Mouse (Mus musculus) kidney, embryonic 16.5 days (tissue): ENCODE results near the gene Fbxo46. TPM values are rescaled to one million over a fixed set of nuclear protein-coding genes. Genes with fewer than 3 reads are reported as not detected.

Source experiments
- ATAC-seq: fragments of 200-750 bp; cut with Nextera tagmentation; 2 replicates; pipeline ENCODE4 v1.8.0; 2017; ENCODE audit warnings: moderate TSS enrichment; ENCODE audit not compliant: low FRiP score, low TSS enrichment
- H3K27ac ChIP-seq: fragments of 300-500 bp; sonication (generic); 2 replicates; pipeline ENCODE4 v1.5.1; 2014; ENCODE audit warnings: low read length
- H3K27me3 ChIP-seq: fragments of 300-500 bp; sonication (generic); 2 replicates; pipeline ENCODE4 v1.6.1; 2014; ENCODE audit warnings: low read length, control low read depth, mixed read lengths; ENCODE audit not compliant: insufficient read depth
- H3K36me3 ChIP-seq: fragments of 300-500 bp; sonication (generic); 2 replicates; pipeline ENCODE4 v1.6.1; 2014; ENCODE audit warnings: low read length, control low read depth, mixed read lengths; ENCODE audit not compliant: insufficient read depth
- H3K4me1 ChIP-seq: fragments of 300-500 bp; sonication (generic); 2 replicates; pipeline ENCODE4 v1.6.1; 2014; ENCODE audit warnings: low read length, control low read depth, mixed read lengths; ENCODE audit not compliant: insufficient read depth
- H3K4me2 ChIP-seq: fragments of 300-500 bp; sonication (generic); replicated peaks from 2 replicates; pipeline ENCODE4 v1.6.1; 2014; ENCODE audit warnings: low read depth, low read length
- H3K4me3 ChIP-seq: fragments of 300-500 bp; sonication (generic); 2 replicates; pipeline ENCODE4 v1.5.1; 2014; ENCODE audit warnings: mild to moderate bottlenecking, low read length
- H3K9ac ChIP-seq: fragments of 300-500 bp; sonication (generic); replicated peaks from 2 replicates; pipeline ENCODE4 v1.6.1; 2014; ENCODE audit warnings: low read length
- H3K9me3 ChIP-seq: fragments of 300-500 bp; sonication (generic); 2 replicates; pipeline ENCODE4 v1.6.1; 2016; ENCODE audit warnings: low read length, control low read depth
- WGBS: fragments of 180-500 bp; shearing (Covaris S2); extraction: QIAGEN DNeasy Blood & Tissue Kit; methylation state at CpG from one replicate; pipeline ENCODE4 v1.1.7; 2014; 5-methylcytosine and 5-hydroxymethylcytosine counted together
- microRNA counts: library from miRNA; unstranded; fragments of <30 nt; microRNA quantifications from one replicate; lab custom pipeline; 2016
- microRNA-seq: library from miRNA; unstranded; fragments of <30 nt; microRNA quantifications from one replicate; pipeline ENCODE4, GENCODE M21; 2016
- polyA plus RNA-seq: library from polyadenylated mRNA; unstranded; fragments of >200 nt; fragmentation: Nextera tagmentation; extraction: Ambion mirVana; gene quantifications from 2 replicates; pipeline ENCODE4 v1.2.1, GENCODE M21; 2015

The Fbxo46 gene
- polyA plus RNA-seq, 1 experiment from 2014 or later = 18.4 TPM

- Histone ChIP-seq H3K4me2 (peak overlapping the region; percentile 83), H3K4me3 (peak overlapping the region; percentile 69), H3K36me3 (peaks cover 1% of the 10 kb centered on the region; the same call in 1 of the 2 replicates), H3K9me3 (peaks cover 6% of the 10 kb centered on the region), H3K27me3 (peaks cover 46% of the 10 kb centered on the region), H3K9ac (peak overlapping the region; percentile 83), H3K27ac (peak overlapping the region; percentile 57), H3K4me1 (peaks cover 46% of the 10 kb centered on the region)
- 2% methylated on average over 26 of the region's 27 CpGs for WGBS
- ATAC-seq = peak; percentile 50
Measured at GRCm38 (mm10) chr7:19180862-19181429, 61.3 kb downstream of the Fbxo46 start.

DNA sequence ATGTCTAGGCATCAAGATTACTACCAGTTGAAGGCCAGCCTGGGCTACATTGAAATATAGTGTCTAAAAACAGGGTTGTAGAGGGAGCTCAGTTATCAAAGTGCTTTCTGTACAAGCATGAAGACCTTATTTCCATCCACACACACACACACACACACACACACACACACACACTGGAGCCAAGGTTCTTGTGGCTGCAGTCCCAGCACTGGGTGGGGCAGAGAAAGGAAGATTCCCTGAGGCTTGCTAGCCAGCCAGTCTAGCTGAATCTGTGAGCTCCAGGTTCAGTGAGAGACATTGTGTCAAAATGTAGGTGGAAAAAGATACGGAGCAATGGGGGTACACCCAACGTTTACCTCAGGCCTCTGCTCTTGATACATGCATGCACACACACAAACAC is 64.6 kb downstream of the Fbxo46 start:
- ATAC-seq = no peak
- WGBS = 77% methylated on average over 2 of the region's 2 CpGs
- H3K27ac ChIP-seq = peak overlapping the region; percentile 70

DNA sequence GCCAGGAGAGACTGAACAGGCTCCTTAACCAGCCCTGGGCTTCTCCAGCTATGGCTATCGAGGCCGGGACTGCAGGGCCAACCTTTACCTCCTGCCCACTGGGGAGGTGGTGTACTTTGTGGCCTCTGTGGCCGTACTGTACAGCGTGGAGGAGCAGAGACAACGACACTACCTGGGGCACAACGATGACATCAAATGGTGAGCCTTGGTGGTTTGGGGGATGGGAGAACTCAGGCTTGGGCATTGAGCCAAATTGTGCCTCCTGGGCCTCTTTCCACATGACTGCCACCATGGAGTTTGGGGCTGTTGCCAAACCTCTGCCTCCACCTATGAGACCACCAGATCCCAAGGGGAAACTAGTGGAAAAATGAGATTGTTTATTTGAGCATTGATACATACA is 65.1 kb downstream of the Fbxo46 start:
- no peak for ATAC-seq
- Histone ChIP-seq H3K27me3 (peaks cover 8% of the 10 kb centered on the region), H3K9me3 (no peaks in the 10 kb centered on the region), H3K4me2 (no peak overlapping the region), H3K27ac (peak overlapping the region; percentile 70), H3K36me3 (peaks cover 21% of the 10 kb centered on the region), H3K4me1 (peaks cover 23% of the 10 kb centered on the region), H3K4me3 (no peak overlapping the region), H3K9ac (0 out of 2 replicates have a peak overlapping the region, but pooled peaks have one; percentile 18)
- 55% methylated on average over 6 of the region's 6 CpGs for WGBS

More for the DNA sequence above, 64.6 kb downstream of the Fbxo46 start:
- Histone ChIP-seq H3K36me3 (peaks cover 21% of the 10 kb centered on the region), H3K4me2 (no peak overlapping the region), H3K4me1 (peaks cover 27% of the 10 kb centered on the region), H3K9me3 (no peaks in the 10 kb centered on the region), H3K4me3 (no peak overlapping the region), H3K9ac (no peak overlapping the region), H3K27me3 (peaks cover 13% of the 10 kb centered on the region)

MicroRNAs encoded within 50 kb of the gene (microRNA counts, 519-probe panel; counts per million panel counts)
- microRNA mmu-miR-330 (lab: Ali Mortazavi, UCI) = 1,483 counts per million, percentile 41 among the panel's probes with 10 or more counts

Small RNAs within 50 kb of the gene (microRNA-seq; reads per million reads assigned to microRNA genes)
- gene Mir3100 (0.47 reads per million), gene Mir330 (200 reads per million, percentile 64 among the genes with 10 or more reads in this experiment)

Other genes with a start within 250 kb of the Fbxo46 start
- 1.8 TPM in 2 replicates for gene Pglyrp1, start 248.5 kb upstream of the Fbxo46 start, polyA plus RNA-seq
- 30.8 and 31.7 TPM in 2 replicates for gene Ccdc61, start 209.4 kb upstream of the Fbxo46 start, polyA plus RNA-seq
- 0.67 and 0.77 TPM in 2 replicates for gene Nova2, start 194.0 kb upstream of the Fbxo46 start, polyA plus RNA-seq
- gene Nanos2, start 132.5 kb upstream of the Fbxo46 start, polyA plus RNA-seq = not detected in 2 replicates
- 3.3 and 4.0 TPM in 2 replicates for gene Mypop, start 128.6 kb upstream of the Fbxo46 start, polyA plus RNA-seq
- gene Irf2bp1, start 115.8 kb upstream of the Fbxo46 start, polyA plus RNA-seq = 21.4 and 23.5 TPM in 2 replicates
- gene Foxa3, start 96.3 kb upstream of the Fbxo46 start, polyA plus RNA-seq = 0.35 and 0.75 TPM in 2 replicates
- 34.0 and 35.6 TPM in 2 replicates for gene Sympk, start 95.5 kb upstream of the Fbxo46 start, polyA plus RNA-seq
- gene Rsph6a, start 65.2 kb upstream of the Fbxo46 start, polyA plus RNA-seq = not detected in 2 replicates
- gene Dmwd, start 43.6 kb upstream of the Fbxo46 start, polyA plus RNA-seq = 15.5 and 16.8 TPM in 2 replicates
- gene Dmpk, start 36.0 kb upstream of the Fbxo46 start, polyA plus RNA-seq = 17.2 and 27.5 TPM in 2 replicates
- gene Six5, start 25.3 kb upstream of the Fbxo46 start, polyA plus RNA-seq = 9.5 and 10.5 TPM in 2 replicates
- gene Gm4969, start 1.5 kb upstream of the Fbxo46 start, polyA plus RNA-seq = 3.2 and 4.3 TPM in 2 replicates
- gene Qpctl, start 29.4 kb downstream of the Fbxo46 start, polyA plus RNA-seq = 15.1 and 16.1 TPM in 2 replicates
- 137 and 141 TPM in 2 replicates for gene Snrpd2, start 29.9 kb downstream of the Fbxo46 start, polyA plus RNA-seq
- 0.37 and 0.60 TPM in 2 replicates for gene Gipr, start 46.3 kb downstream of the Fbxo46 start, polyA plus RNA-seq
- 12.0 and 14.5 TPM in 2 replicates for gene Eml2, start 56.6 kb downstream of the Fbxo46 start, polyA plus RNA-seq
- 4.0 and 4.3 TPM in 2 replicates for gene Gpr4, start 92.7 kb downstream of the Fbxo46 start, polyA plus RNA-seq
- 42.9 and 44.6 TPM in 2 replicates for gene Opa3, start 108.5 kb downstream of the Fbxo46 start, polyA plus RNA-seq
- gene Vasp, start 152.0 kb downstream of the Fbxo46 start, polyA plus RNA-seq = 81.0 and 86.9 TPM in 2 replicates
- 0.22 TPM in 1 of 2 replicates, not detected in the other for gene Ppm1n, start 160.2 kb downstream of the Fbxo46 start, polyA plus RNA-seq
- 8.0 and 9.4 TPM in 2 replicates for gene Rtn2, start 162.8 kb downstream of the Fbxo46 start, polyA plus RNA-seq
- gene Fosb, start 190.2 kb downstream of the Fbxo46 start, polyA plus RNA-seq = 0.17 and 0.22 TPM in 2 replicates
- gene Ercc1, start 224.9 kb downstream of the Fbxo46 start, polyA plus RNA-seq = 81.8 and 86.1 TPM in 2 replicates
- 25.0 and 27.7 TPM in 2 replicates for gene Cd3eap, start 239.6 kb downstream of the Fbxo46 start, polyA plus RNA-seq
- 3.3 and 4.0 TPM in 2 replicates for gene Ppp1r13l, start 239.9 kb downstream of the Fbxo46 start, polyA plus RNA-seq